Mouse (Mus musculus): ENCODE measurements around the gene Pdk2. TPM values are rescaled to one million over a fixed set of nuclear protein-coding genes. Genes with fewer than 3 reads are reported as not detected.

The Pdk2 gene
- polyA plus RNA-seq, 1 experiment, result 106 TPM

DNA sequence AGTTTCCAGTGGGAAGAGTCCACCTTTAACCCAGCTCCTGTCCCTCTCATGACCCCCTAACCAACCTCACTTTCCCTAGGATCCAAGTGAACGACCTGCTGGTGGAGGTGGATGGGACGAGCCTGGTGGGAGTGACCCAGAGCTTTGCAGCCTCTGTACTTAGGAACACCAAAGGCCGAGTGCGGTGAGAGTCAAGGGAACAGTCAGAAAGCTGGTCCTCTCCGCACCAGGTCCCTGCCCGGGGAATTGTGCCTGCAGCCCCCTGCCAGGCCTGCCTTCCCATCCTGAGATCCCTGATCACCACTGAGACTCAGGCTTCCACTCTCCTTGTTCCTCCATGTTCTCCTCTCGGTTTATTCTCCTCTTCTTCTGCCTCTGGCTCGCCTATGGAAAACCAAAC, 41.0 kb downstream of the Pdk2 start:
- H3K4me1 ChIP-seq (ENCODE audit: control insufficient read depth, insufficient read depth, low read length), result peaks cover 11% of the 10 kb centered on the region
- H3K27ac ChIP-seq (ENCODE audit: insufficient read depth, low read length), result 0 out of 2 replicates have a peak overlapping the region, but pooled peaks have one; percentile 30
- H3K4me3 ChIP-seq (ENCODE audit: insufficient read depth, low read length), result no peak overlapping the region
- TF ChIP-seq CTCF (IDR thresholded peaks at IDR 0.05; ENCODE audit: extremely low read depth, insufficient read depth, low read length) (no peak), POLR2A (IDR thresholded peaks at IDR 0.05; ENCODE audit: extremely low read depth, insufficient read depth, low read length) (no peak)

DNA sequence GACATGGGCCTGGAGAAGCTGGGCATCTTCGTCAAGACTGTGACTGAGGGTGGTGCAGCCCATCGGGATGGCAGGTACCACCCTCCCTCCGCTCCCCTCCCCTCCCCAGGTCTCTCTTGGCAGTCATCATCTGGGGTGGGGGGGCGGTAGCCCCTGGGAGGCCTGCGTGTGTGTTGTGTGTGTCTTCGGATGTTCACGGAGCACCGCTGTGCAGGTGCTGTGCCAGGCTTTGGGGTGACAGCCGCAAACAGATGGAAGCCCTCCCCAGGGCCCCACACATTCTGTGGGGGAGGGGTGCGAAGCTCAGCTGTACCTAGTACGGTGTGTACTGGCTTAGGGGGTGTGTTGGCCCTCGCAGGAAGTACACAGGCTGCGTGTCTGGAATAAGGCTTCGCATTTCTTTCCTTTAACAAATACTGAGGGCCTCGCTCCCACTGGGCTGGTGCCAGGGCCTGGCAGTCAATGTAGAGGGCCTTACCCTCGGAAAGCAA, 43.1 kb downstream of the Pdk2 start:
- no peak overlapping the region for H3K4me3 ChIP-seq (ENCODE audit: insufficient read depth, low read length)
- peaks cover 16% of the 10 kb centered on the region for H3K4me1 ChIP-seq (ENCODE audit: control insufficient read depth, insufficient read depth, low read length)
- H3K27ac ChIP-seq (ENCODE audit: insufficient read depth, low read length), result peak overlapping the region; percentile 27
- TF ChIP-seq POLR2A (IDR thresholded peaks at IDR 0.05; ENCODE audit: extremely low read depth, insufficient read depth, low read length) (no peak), CTCF (IDR thresholded peaks at IDR 0.05; ENCODE audit: extremely low read depth, insufficient read depth, low read length) (no peak)

GRCm38 (mm10) chr11:94997596-94997995, 43.6 kb downstream of the Pdk2 start:
- TF ChIP-seq POLR2A (IDR thresholded peaks at IDR 0.05; ENCODE audit: extremely low read depth, insufficient read depth, low read length) (no peak), CTCF (IDR thresholded peaks at IDR 0.05; ENCODE audit: extremely low read depth, insufficient read depth, low read length) (no peak)
- H3K4me1 ChIP-seq (ENCODE audit: control insufficient read depth, insufficient read depth, low read length), result peaks cover 16% of the 10 kb centered on the region
- peak overlapping the region; percentile 27 for H3K27ac ChIP-seq (ENCODE audit: insufficient read depth, low read length)
- no peak overlapping the region for H3K4me3 ChIP-seq (ENCODE audit: insufficient read depth, low read length)

DNA sequence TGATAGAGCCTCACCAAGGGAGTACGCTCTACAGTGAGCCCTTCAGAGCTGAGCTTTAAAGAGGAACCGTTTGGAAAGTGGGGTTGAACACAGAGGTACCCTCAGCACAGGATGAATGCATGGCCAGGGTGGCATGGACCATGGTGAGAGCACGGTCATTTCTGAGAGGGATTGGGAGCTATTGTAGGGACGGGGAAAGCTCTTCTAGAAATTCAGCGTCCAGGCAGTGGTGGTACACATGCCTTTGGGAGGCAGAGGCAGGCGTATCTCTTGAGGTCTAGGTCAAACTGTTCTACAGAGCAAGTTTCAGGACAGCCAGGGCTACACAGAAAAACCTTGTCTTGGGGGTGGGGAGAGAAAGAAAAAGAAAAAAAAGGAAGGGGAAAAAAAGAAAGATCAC, 44.2 kb downstream of the Pdk2 start:
- Histone ChIP-seq H3K27ac (ENCODE audit: insufficient read depth, low read length) (no peak overlapping the region), H3K4me3 (ENCODE audit: insufficient read depth, low read length) (no peak overlapping the region), H3K4me1 (ENCODE audit: control insufficient read depth, insufficient read depth, low read length) (peaks cover 16% of the 10 kb centered on the region)
- TF ChIP-seq CTCF (IDR thresholded peaks at IDR 0.05; ENCODE audit: extremely low read depth, insufficient read depth, low read length) (no peak), POLR2A (IDR thresholded peaks at IDR 0.05; ENCODE audit: extremely low read depth, insufficient read depth, low read length) (no peak)

DNA sequence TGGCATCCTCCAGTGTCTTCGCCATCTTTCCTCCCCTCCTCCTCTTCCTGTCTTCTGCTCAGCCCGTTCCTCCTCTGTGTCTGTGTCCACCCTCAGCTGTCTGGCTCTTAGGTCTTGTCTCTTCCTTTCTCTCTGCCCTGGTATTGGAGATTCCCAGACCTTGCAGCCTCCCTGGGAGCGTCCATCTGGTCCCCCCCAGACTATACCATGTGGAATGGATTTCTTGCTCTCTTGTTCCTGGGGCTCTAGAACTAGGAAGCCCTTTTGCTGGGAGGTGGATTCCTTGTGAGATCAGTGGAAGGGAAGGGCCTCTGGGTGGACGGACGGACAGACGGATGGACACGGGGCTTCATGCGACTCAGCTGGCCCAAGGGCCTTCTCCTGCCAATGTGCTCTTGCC, 45.1 kb downstream of the Pdk2 start:
- no peak overlapping the region for H3K27ac ChIP-seq (ENCODE audit: insufficient read depth, low read length)
- no peak for TF ChIP-seq CTCF (IDR thresholded peaks at IDR 0.05; ENCODE audit: extremely low read depth, insufficient read depth, low read length)
- no peak for TF ChIP-seq POLR2A (IDR thresholded peaks at IDR 0.05; ENCODE audit: extremely low read depth, insufficient read depth, low read length)
- H3K4me3 ChIP-seq (ENCODE audit: insufficient read depth, low read length), result peak overlapping the region; percentile 5; the same call in 1 of the 2 replicates
- H3K4me1 ChIP-seq (ENCODE audit: control insufficient read depth, insufficient read depth, low read length), result peaks cover 16% of the 10 kb centered on the region

- H3K4me1 ChIP-seq (ENCODE audit: control insufficient read depth, insufficient read depth, low read length), result peaks cover 16% of the 10 kb centered on the region
- peak overlapping the region; percentile 49 for H3K4me3 ChIP-seq (ENCODE audit: insufficient read depth, low read length)
- no peak overlapping the region for H3K27ac ChIP-seq (ENCODE audit: insufficient read depth, low read length)
- TF ChIP-seq POLR2A (IDR thresholded peaks at IDR 0.05; ENCODE audit: extremely low read depth, insufficient read depth, low read length), result no peak
These were observed 46.0 kb downstream of the Pdk2 start for GRCm38 (mm10) chr11:94994947-94995772.

DNA sequence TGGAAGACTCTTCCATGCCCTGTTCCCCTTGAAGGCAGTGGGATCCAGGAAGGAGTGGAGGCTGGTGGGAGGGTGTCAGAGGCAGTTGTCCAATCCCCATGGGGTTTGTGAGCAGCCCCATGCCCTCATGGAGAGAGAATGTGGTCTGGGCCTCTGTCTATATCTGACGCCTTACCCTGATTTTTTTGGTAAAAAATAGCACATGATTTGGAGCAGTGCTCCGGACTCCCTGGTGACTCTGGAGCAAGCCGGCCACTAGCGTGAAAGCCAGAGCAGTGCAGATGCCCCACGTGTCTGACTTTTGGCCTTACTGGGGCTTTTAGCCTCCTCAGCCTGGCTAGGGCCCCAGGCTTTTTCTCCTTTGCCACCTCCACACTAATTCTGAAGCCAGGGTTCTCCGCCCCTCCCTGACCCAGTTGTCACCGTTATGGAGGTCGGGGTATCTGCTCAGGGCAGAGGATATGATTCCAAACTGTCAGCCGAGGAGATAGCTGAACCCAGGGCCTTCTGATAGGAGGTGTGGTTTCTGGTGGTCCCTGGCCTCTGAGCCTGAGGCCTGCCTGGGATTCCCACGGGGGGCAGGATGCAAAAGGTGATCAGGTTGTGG, 46.8 kb downstream of the Pdk2 start:
- TF ChIP-seq POLR2A (IDR thresholded peaks at IDR 0.05; ENCODE audit: extremely low read depth, insufficient read depth, low read length) (no peak), CTCF (IDR thresholded peaks at IDR 0.05; ENCODE audit: extremely low read depth, insufficient read depth, low read length) (no peak)
- Histone ChIP-seq H3K4me1 (ENCODE audit: control insufficient read depth, insufficient read depth, low read length) (peaks cover 17% of the 10 kb centered on the region), H3K4me3 (ENCODE audit: insufficient read depth, low read length) (peak overlapping the region; percentile 49), H3K27ac (ENCODE audit: insufficient read depth, low read length) (peak overlapping the region; percentile 23; the same call in 1 of the 2 replicates)

DNA sequence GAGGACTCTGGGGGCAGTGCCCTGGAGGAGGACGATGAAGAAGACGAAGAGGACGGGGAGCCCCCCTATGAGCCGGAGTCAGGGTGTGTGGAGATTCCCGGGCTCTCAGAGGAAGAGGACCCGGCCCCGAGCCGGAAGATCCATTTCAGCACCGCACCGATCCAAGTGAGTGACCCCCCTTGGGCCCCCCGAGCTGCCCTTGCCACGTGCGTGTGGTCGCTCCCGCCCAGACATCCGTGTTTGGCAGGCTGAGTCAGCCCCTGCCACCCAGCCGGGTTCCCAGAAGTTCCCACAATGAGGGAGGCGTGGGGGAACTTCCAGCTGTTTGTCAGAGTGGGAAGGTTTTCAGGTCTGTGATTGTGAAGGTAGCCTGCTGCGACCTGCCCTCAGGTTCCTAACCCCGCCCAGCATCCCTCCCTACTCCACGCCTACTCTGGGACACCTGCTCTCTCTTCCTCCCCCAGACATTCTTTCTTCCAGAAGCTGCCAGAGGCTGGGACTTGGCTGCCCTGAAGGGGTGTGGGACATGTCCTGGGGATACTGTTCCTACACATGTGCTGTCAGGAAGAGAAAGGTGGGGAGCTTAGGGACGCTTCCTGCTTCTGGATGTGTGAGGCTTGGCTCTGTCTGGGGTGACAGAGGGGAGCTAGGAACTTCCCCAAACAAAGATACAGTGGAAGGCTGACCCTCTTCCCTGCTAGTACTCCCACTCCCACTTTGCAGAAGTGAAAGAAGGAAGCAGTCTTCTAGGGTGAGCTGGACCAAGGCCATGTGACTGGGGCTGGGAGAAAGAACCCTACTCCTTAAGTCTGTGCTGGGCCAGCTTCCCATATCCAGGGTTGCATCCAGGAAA, 48.2 kb downstream of the Pdk2 start:
- Histone ChIP-seq H3K27ac (ENCODE audit: insufficient read depth, low read length) (peak overlapping the region; percentile 72), H3K4me3 (ENCODE audit: insufficient read depth, low read length) (peak overlapping the region; percentile 49), H3K4me1 (ENCODE audit: control insufficient read depth, insufficient read depth, low read length) (peaks cover 21% of the 10 kb centered on the region)
- 0 out of 2 replicates have a peak, but pooled peaks have one; percentile 10 for TF ChIP-seq POLR2A (IDR thresholded peaks at IDR 0.05; ENCODE audit: extremely low read depth, insufficient read depth, low read length)
- no peak for TF ChIP-seq CTCF (IDR thresholded peaks at IDR 0.05; ENCODE audit: extremely low read depth, insufficient read depth, low read length)

DNA sequence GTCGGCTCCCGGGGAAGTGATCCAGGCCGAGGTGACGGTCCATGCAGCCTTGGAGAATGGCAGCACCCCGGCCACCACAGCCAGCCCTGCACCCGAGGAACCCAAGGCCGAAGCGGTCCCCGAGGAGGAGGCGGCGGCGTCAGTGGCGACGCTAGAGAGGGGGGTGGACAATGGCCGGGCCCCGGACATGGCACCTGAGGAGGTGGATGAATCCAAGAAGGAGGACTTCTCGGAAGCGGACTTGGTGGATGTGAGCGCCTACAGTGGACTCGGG, 48.7 kb downstream of the Pdk2 start:
- H3K4me1 ChIP-seq (ENCODE audit: control insufficient read depth, insufficient read depth, low read length), result peaks cover 16% of the 10 kb centered on the region
- H3K27ac ChIP-seq (ENCODE audit: insufficient read depth, low read length), result peak overlapping the region; percentile 72
- peak overlapping the region; percentile 49 for H3K4me3 ChIP-seq (ENCODE audit: insufficient read depth, low read length)
- no peak for TF ChIP-seq POLR2A (IDR thresholded peaks at IDR 0.05; ENCODE audit: extremely low read depth, insufficient read depth, low read length)
- TF ChIP-seq CTCF (IDR thresholded peaks at IDR 0.05; ENCODE audit: extremely low read depth, insufficient read depth, low read length), result no peak

All from cortical plate, adult 2 months (tissue).